Mouse (Mus musculus): ENCODE data around the gene Ephb2. TPM values are rescaled to one million over a fixed set of nuclear protein-coding genes. Genes with fewer than 3 reads are reported as not detected.

Gene Ephb2
- polyA plus RNA-seq, 1 experiment from 2014 or later = 2.3 TPM

GRCm38 (mm10) chr4:136648922-136649479 lies 186.8 kb downstream of the Ephb2 start:
- WGBS = 7% methylated on average over 11 of the region's 11 CpGs
- peak overlapping the region; percentile 45 for H3K4me2 ChIP-seq (replicated peaks; ENCODE audit: low read depth)
- no peak overlapping the region for H3K9ac ChIP-seq (ENCODE audit: low read length)
- ATAC-seq (ENCODE audit: low FRiP score, low TSS enrichment) (peak; percentile 63; the same call in 1 of the 2 replicates), DNase-seq (ENCODE audit: low spot score) (peak; percentile 88)
- H3K4me1 ChIP-seq (replicated peaks; ENCODE audit: control insufficient read depth, insufficient read depth) = no peaks in the 10 kb centered on the region; the same call in 1 of the 2 replicates
- H3K27me3 ChIP-seq (ENCODE audit: control insufficient read depth, insufficient read depth, low read length) = no peaks in the 10 kb centered on the region
- H3K9me3 ChIP-seq (ENCODE audit: control insufficient read depth, low read length) = no peaks in the 10 kb centered on the region
- H3K36me3 ChIP-seq (ENCODE audit: control insufficient read depth, insufficient read depth, low read length) = no peaks in the 10 kb centered on the region
- no peak overlapping the region for H3K4me3 ChIP-seq (ENCODE audit: low read depth, low read length)
- TF ChIP-seq CTCF (IDR thresholded peaks at IDR 0.05; ENCODE audit: low read depth) = peak; percentile 98
- TF ChIP-seq EP300 (optimal IDR thresholded peaks at IDR 0.05) = no peak
- peak overlapping the region; percentile 30; the same call in 1 of the 2 replicates for H3K27ac ChIP-seq (replicated peaks)

GRCm38 (mm10) chr4:136638890-136639289 lies 196.9 kb downstream of the Ephb2 start:
- Histone ChIP-seq H3K4me3 (ENCODE audit: low read depth, low read length) (no peak overlapping the region), H3K36me3 (ENCODE audit: control insufficient read depth, insufficient read depth, low read length) (no peaks in the 10 kb centered on the region), H3K4me1 (replicated peaks; ENCODE audit: control insufficient read depth, insufficient read depth) (no peaks in the 10 kb centered on the region), H3K4me2 (replicated peaks; ENCODE audit: low read depth) (0 out of 2 replicates have a peak overlapping the region, but pooled peaks have one; percentile 14), H3K27ac (replicated peaks) (no peak overlapping the region), H3K9ac (ENCODE audit: low read length) (no peak overlapping the region), H3K27me3 (ENCODE audit: control insufficient read depth, insufficient read depth, low read length) (no peaks in the 10 kb centered on the region), H3K9me3 (ENCODE audit: control insufficient read depth, low read length) (no peaks in the 10 kb centered on the region)
- DNase-seq (ENCODE audit: low spot score) (no peak), ATAC-seq (ENCODE audit: low FRiP score, low TSS enrichment) (no peak)
- WGBS = 12% methylated on average over 10 of the region's 10 CpGs
- TF ChIP-seq EP300 (optimal IDR thresholded peaks at IDR 0.05) (no peak), CTCF (IDR thresholded peaks at IDR 0.05; ENCODE audit: low read depth) (no peak)

DNA sequence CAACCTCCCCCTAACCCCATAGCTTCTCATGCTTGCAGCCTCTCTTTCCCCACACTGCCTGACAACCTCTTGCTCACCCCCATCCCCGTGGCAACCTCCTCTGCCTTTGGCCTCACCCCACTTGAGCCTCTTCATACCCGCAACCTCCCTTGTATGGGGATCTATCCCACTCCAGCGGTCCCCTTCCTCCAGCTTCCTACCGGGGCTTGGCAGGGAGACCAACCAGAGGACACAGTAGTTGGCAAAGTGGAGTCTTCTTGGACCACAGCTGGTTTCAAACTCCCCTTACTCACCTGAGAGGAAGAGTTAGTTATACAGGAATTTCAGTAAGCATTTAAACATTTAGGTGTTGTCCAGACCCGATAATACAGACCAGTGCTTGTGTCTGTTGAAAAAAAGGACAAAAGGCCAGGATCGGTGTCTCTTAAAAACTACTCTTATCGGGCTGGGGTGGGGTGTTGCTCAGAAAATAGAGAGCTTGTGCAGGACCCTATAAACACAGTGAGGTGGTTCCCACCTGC lies 197.5 kb downstream of the Ephb2 start:
- no peak overlapping the region for H3K9ac ChIP-seq (ENCODE audit: low read length)
- H3K27ac ChIP-seq (replicated peaks) = no peak overlapping the region
- H3K36me3 ChIP-seq (ENCODE audit: control insufficient read depth, insufficient read depth, low read length) = no peaks in the 10 kb centered on the region
- no peaks in the 10 kb centered on the region for H3K9me3 ChIP-seq (ENCODE audit: control insufficient read depth, low read length)
- no peaks in the 10 kb centered on the region for H3K4me1 ChIP-seq (replicated peaks; ENCODE audit: control insufficient read depth, insufficient read depth)
- WGBS = 58% methylated on average over 7 of the region's 7 CpGs
- TF ChIP-seq EP300 (optimal IDR thresholded peaks at IDR 0.05) (no peak), CTCF (IDR thresholded peaks at IDR 0.05; ENCODE audit: low read depth) (no peak)
- DNase-seq (ENCODE audit: low spot score) (no peak), ATAC-seq (ENCODE audit: low FRiP score, low TSS enrichment) (no peak)
- peak overlapping the region; percentile 93 for H3K4me2 ChIP-seq (replicated peaks; ENCODE audit: low read depth)
- no peak overlapping the region for H3K4me3 ChIP-seq (ENCODE audit: low read depth, low read length)
- no peaks in the 10 kb centered on the region for H3K27me3 ChIP-seq (ENCODE audit: control insufficient read depth, insufficient read depth, low read length)

DNA sequence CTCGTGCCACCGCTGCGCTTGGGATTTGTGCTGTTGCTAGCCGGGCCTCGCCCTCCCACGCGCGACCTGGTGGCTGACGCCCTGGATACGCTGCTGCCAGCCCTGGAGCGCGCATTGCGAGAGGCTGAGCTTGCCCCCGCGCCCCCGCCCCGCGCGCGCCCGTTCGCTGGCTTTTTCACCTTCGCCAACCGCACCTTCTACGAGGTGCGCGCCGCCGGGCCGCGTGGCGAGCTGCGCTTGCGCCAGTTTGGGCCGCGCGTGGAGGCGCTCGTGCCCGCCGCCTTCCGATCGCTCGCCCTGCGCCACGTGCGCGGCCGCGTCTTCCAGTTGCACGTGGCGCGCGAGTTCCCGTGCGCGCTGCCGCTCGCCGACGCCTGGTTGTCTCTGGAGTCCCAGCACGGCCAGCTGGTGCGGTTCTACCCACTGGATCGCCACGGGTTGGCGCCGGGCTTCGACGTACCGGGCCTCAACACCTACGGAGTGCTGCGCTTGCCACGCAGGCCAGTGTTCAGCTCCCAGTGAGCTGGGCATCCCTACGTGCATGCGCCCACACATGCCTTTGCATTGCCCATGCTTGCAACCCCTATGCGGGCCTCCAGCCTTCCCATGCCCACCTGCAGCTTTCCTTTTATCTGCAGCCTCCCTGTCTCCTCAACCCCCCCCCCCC lies 198.1 kb downstream of the Ephb2 start:
- peak overlapping the region; percentile 59 for H3K9ac ChIP-seq (ENCODE audit: low read length)
- H3K27ac ChIP-seq (replicated peaks) = no peak overlapping the region
- no peaks in the 10 kb centered on the region for H3K4me1 ChIP-seq (replicated peaks; ENCODE audit: control insufficient read depth, insufficient read depth)
- no peaks in the 10 kb centered on the region for H3K36me3 ChIP-seq (ENCODE audit: control insufficient read depth, insufficient read depth, low read length)
- no peaks in the 10 kb centered on the region for H3K9me3 ChIP-seq (ENCODE audit: control insufficient read depth, low read length)
- 2% methylated on average over 64 of the region's 76 CpGs for WGBS
- peak overlapping the region; percentile 49 for H3K4me3 ChIP-seq (ENCODE audit: low read depth, low read length)
- H3K27me3 ChIP-seq (ENCODE audit: control insufficient read depth, insufficient read depth, low read length) = no peaks in the 10 kb centered on the region
- TF ChIP-seq EP300 (optimal IDR thresholded peaks at IDR 0.05) (no peak), CTCF (IDR thresholded peaks at IDR 0.05; ENCODE audit: low read depth) (no peak)
- DNase-seq (ENCODE audit: low spot score) = peak; percentile 63
- ATAC-seq (ENCODE audit: low FRiP score, low TSS enrichment) = peak; percentile 58; the same call in 1 of the 2 replicates
- H3K4me2 ChIP-seq (replicated peaks; ENCODE audit: low read depth) = peak overlapping the region; percentile 93

GRCm38 (mm10) chr4:136636983-136637562 lies 198.7 kb downstream of the Ephb2 start:
- DNase-seq (ENCODE audit: low spot score) = no peak
- Histone ChIP-seq H3K36me3 (ENCODE audit: control insufficient read depth, insufficient read depth, low read length) (no peaks in the 10 kb centered on the region), H3K27me3 (ENCODE audit: control insufficient read depth, insufficient read depth, low read length) (no peaks in the 10 kb centered on the region), H3K9ac (ENCODE audit: low read length) (peak overlapping the region; percentile 59), H3K4me3 (ENCODE audit: low read depth, low read length) (peak overlapping the region; percentile 49), H3K4me2 (replicated peaks; ENCODE audit: low read depth) (peak overlapping the region; percentile 93), H3K27ac (replicated peaks) (no peak overlapping the region), H3K4me1 (replicated peaks; ENCODE audit: control insufficient read depth, insufficient read depth) (no peaks in the 10 kb centered on the region), H3K9me3 (ENCODE audit: control insufficient read depth, low read length) (no peaks in the 10 kb centered on the region)
- TF ChIP-seq CTCF (IDR thresholded peaks at IDR 0.05; ENCODE audit: low read depth) (no peak), EP300 (optimal IDR thresholded peaks at IDR 0.05) (no peak)
- peak; percentile 36; the same call in 1 of the 2 replicates for ATAC-seq (ENCODE audit: low FRiP score, low TSS enrichment)
- WGBS = 16% methylated on average over 35 of the region's 37 CpGs
